ENCODE assay signal across 13 mouse cellular contexts in the genomic region with DNA sequence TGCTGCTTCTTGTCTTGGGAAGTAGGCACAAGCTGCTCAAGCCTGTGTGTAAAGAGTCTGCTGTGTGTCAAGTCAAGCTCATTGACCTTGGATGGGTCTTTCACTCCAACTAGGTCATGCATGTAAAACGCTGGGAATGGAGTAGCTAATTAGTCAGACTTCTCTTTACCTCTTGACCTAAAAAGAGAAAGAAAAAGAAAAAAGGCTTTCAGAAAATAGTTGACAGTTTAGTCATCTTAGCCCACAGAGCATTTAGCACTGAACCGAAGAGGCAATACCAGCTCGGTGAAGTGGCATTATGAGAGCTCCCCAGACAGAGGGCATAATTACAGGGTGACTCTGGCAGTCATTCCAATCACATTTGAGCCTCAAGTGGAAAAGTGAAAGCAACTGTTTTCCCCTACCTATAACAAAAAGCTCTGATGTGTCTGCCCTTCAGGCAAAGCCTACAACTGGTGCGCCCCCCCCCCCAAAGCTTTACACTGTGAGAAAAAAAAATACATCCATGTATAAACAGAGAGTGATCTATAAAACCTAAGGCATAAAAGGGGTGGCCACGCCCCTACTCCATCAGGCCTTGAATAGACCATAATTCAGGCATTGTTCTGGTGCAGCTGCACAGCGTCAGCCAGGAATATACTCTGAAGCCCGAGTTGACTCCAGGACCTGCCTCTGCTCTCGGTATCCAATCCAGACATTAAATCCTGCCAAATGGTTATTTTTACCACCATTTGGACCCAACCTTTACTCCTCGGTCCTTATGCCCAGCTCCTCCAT. TPM values are rescaled to one million over a fixed set of nuclear protein-coding genes. Genes with fewer than 3 reads are reported as not detected.
DNase-seq lines count a peak whose midpoint lies in the region; ATAC-seq and TF ChIP-seq lines count a peak whose summit lies in the region.
"Had no signal": no experiment of that assay in that cellular context is flagged by ENCODE, and none has a peak within 500 bp of the region (broad histone marks: within the 10 kb centered on the region; RNA-seq: fewer than 3 reads in every experiment).

No protein-coding gene starts in this region.

- intact Hi-C loops in heart, postnatal 10 days (cut with DNase I): no loop called here

- H3K9ac ChIP-seq in hindbrain, embryonic 11.5 days (ENCODE audit: low read depth, low read length): no peak overlapping the region
- no peak overlapping the region for H3K9ac ChIP-seq in hindbrain, embryonic 14.5 days
- H3K9ac ChIP-seq in embryonic facial prominence, embryonic 13.5 days: no peak overlapping the region
- no peak overlapping the region for H3K9ac ChIP-seq in intestine, embryonic 15.5 days
- no peak overlapping the region for H3K9ac ChIP-seq in kidney, embryonic 16.5 days (replicated peaks; ENCODE audit: low read length)
- H3K9ac ChIP-seq: heart, embryonic 15.5 days had no signal

- no peak for TF ChIP-seq CTCF in C2C12 (IDR thresholded peaks at IDR 0.05; ENCODE audit: control insufficient read depth, insufficient read depth, insufficient read length)

- peak; percentile 27 for DNase-seq in hindbrain, embryonic 11.5 days (ENCODE audit: low spot score)
- no peak for DNase-seq in hindbrain, embryonic 14.5 days (ENCODE audit: low spot score)
- DNase-seq in heart, postnatal 10 days: no peak
- no peak for DNase-seq in testis, postnatal 10 days (ENCODE audit: low spot score)
- DNase-seq: cerebellum, adult 18-20 months; kidney, postnatal 4 days; liver had no signal

- no peak overlapping the region for H3K27ac ChIP-seq in hindbrain, embryonic 11.5 days (ENCODE audit: low read depth, low read length)
- H3K27ac ChIP-seq in hindbrain, embryonic 14.5 days: no peak overlapping the region
- peak overlapping the region; percentile 23 for H3K27ac ChIP-seq in embryonic facial prominence, embryonic 13.5 days
- no peak overlapping the region for H3K27ac ChIP-seq in intestine, embryonic 15.5 days
- H3K27ac ChIP-seq in kidney, embryonic 16.5 days (ENCODE audit: low read length): no peak overlapping the region
- H3K27ac ChIP-seq: heart, embryonic 15.5 days had no signal

- peaks cover 46% of the 10 kb centered on the region for H3K79me3 ChIP-seq in C2C12 (ENCODE audit: low read depth)

- H3K36me3 ChIP-seq in hindbrain, embryonic 11.5 days (ENCODE audit: control insufficient read depth, insufficient read depth, low read length): no peaks in the 10 kb centered on the region
- H3K36me3 ChIP-seq in hindbrain, embryonic 14.5 days (replicated peaks; ENCODE audit: control insufficient read depth, insufficient read depth): no peaks in the 10 kb centered on the region
- peaks cover 35% of the 10 kb centered on the region for H3K36me3 ChIP-seq in C2C12 (ENCODE audit: control insufficient read depth, insufficient read depth)
- no peaks in the 10 kb centered on the region for H3K36me3 ChIP-seq in embryonic facial prominence, embryonic 13.5 days
- H3K36me3 ChIP-seq in intestine, embryonic 15.5 days: no peaks in the 10 kb centered on the region
- H3K36me3 ChIP-seq in kidney, embryonic 16.5 days (ENCODE audit: insufficient read depth, low read length): no peaks in the 10 kb centered on the region
- H3K36me3 ChIP-seq: heart, embryonic 15.5 days had no signal

- peaks cover 9% of the 10 kb centered on the region for H3K4me1 ChIP-seq in hindbrain, embryonic 11.5 days (replicated peaks; ENCODE audit: control insufficient read depth, insufficient read depth, low read length)
- H3K4me1 ChIP-seq in hindbrain, embryonic 14.5 days (replicated peaks; ENCODE audit: control insufficient read depth, insufficient read depth, low read length): peaks cover 20% of the 10 kb centered on the region
- H3K4me1 ChIP-seq in embryonic facial prominence, embryonic 13.5 days: peaks cover 30% of the 10 kb centered on the region
- peaks cover 15% of the 10 kb centered on the region for H3K4me1 ChIP-seq in intestine, embryonic 15.5 days (replicated peaks)
- H3K4me1 ChIP-seq in kidney, embryonic 16.5 days (ENCODE audit: insufficient read depth, low read length): peaks cover 13% of the 10 kb centered on the region

- no peak overlapping the region for H3K4me3 ChIP-seq in hindbrain, embryonic 11.5 days (ENCODE audit: low read depth, low read length)
- no peak overlapping the region for H3K4me3 ChIP-seq in hindbrain, embryonic 14.5 days (replicated peaks; ENCODE audit: low read length)
- peak overlapping the region; percentile 43 for H3K4me3 ChIP-seq in C2C12 (ENCODE audit: insufficient read depth, poor library complexity, severe bottlenecking)
- no peak overlapping the region for H3K4me3 ChIP-seq in embryonic facial prominence, embryonic 13.5 days
- H3K4me3 ChIP-seq in intestine, embryonic 15.5 days (replicated peaks): no peak overlapping the region
- H3K4me3 ChIP-seq in kidney, embryonic 16.5 days (ENCODE audit: low read length): no peak overlapping the region
- H3K4me3 ChIP-seq: heart, embryonic 15.5 days had no signal

- H3K27me3 ChIP-seq in hindbrain, embryonic 11.5 days (ENCODE audit: control insufficient read depth, insufficient read depth, low read length): peaks cover 21% of the 10 kb centered on the region
- no peaks in the 10 kb centered on the region for H3K27me3 ChIP-seq in hindbrain, embryonic 14.5 days (ENCODE audit: control insufficient read depth, insufficient read depth, low read length)
- no peaks in the 10 kb centered on the region for H3K27me3 ChIP-seq in C2C12 (ENCODE audit: control insufficient read depth, insufficient read depth, insufficient read length)
- no peaks in the 10 kb centered on the region for H3K27me3 ChIP-seq in embryonic facial prominence, embryonic 13.5 days
- H3K27me3 ChIP-seq in intestine, embryonic 15.5 days (replicated peaks): no peaks in the 10 kb centered on the region
- no peaks in the 10 kb centered on the region for H3K27me3 ChIP-seq in kidney, embryonic 16.5 days (ENCODE audit: insufficient read depth, low read length)
- H3K27me3 ChIP-seq: heart, embryonic 15.5 days had no signal

- no peak overlapping the region for H3K4me2 ChIP-seq in hindbrain, embryonic 11.5 days (replicated peaks; ENCODE audit: low read depth, low read length)
- H3K4me2 ChIP-seq in hindbrain, embryonic 14.5 days (replicated peaks): no peak overlapping the region
- no peak overlapping the region for H3K4me2 ChIP-seq in embryonic facial prominence, embryonic 13.5 days
- H3K4me2 ChIP-seq in intestine, embryonic 15.5 days (replicated peaks): no peak overlapping the region
- no peak overlapping the region for H3K4me2 ChIP-seq in kidney, embryonic 16.5 days (replicated peaks; ENCODE audit: low read depth, low read length)
- H3K4me2 ChIP-seq: heart, embryonic 15.5 days had no signal

- WGBS in hindbrain, embryonic 11.5 days: 45% methylated on average over 9 of the region's 9 CpGs
- 29% methylated on average over 9 of the region's 9 CpGs for WGBS in hindbrain, embryonic 14.5 days
- WGBS in embryonic facial prominence, embryonic 13.5 days: 46% methylated on average over 9 of the region's 9 CpGs
- WGBS in intestine, embryonic 15.5 days: 34% methylated on average over 9 of the region's 9 CpGs
- 45% methylated on average over 9 of the region's 9 CpGs for WGBS in kidney, embryonic 16.5 days

- H3K9me3 ChIP-seq in hindbrain, embryonic 11.5 days (ENCODE audit: control insufficient read depth, low read length): no peaks in the 10 kb centered on the region
- no peaks in the 10 kb centered on the region for H3K9me3 ChIP-seq in hindbrain, embryonic 14.5 days (ENCODE audit: control insufficient read depth, low read length)
- H3K9me3 ChIP-seq in embryonic facial prominence, embryonic 13.5 days: no peaks in the 10 kb centered on the region
- H3K9me3 ChIP-seq in intestine, embryonic 15.5 days: no peaks in the 10 kb centered on the region
- H3K9me3 ChIP-seq in kidney, embryonic 16.5 days (ENCODE audit: low read length): no peaks in the 10 kb centered on the region
- H3K9me3 ChIP-seq: heart, embryonic 15.5 days had no signal

- peaks cover 71% of the 10 kb centered on the region for H3K79me2 ChIP-seq in C2C12 (ENCODE audit: control insufficient read depth, insufficient read depth)

- ATAC-seq in hindbrain, embryonic 11.5 days (ENCODE audit: low FRiP score): peak; percentile 44
- ATAC-seq in hindbrain, embryonic 14.5 days (ENCODE audit: low FRiP score): no peak
- no peak for ATAC-seq in embryonic facial prominence, embryonic 13.5 days (ENCODE audit: insufficient number of reproducible peaks, insufficient read depth, low FRiP score, low TSS enrichment, low read depth)
- ATAC-seq in intestine, embryonic 15.5 days: peak; percentile 56
- ATAC-seq in kidney, embryonic 16.5 days (ENCODE audit: low FRiP score, low TSS enrichment): no peak
- ATAC-seq: activated CD4-positive, CD25-positive, alpha-beta regulatory T cell, adult 4 months had no signal

- H3ac ChIP-seq in C2C12 (ENCODE audit: control insufficient read depth, insufficient read length, low read depth): peak overlapping the region; percentile 73

TF ChIP-seq in C2C12, 6 proteins besides CTCF, POLR2A, EP300 and RAD21:
- TF ChIP-seq CEBPB (IDR thresholded peaks at IDR 0.05; ENCODE audit: low read depth) (no peak), FOSL1 (IDR thresholded peaks at IDR 0.05; ENCODE audit: insufficient read depth, low read length, poor library complexity, severe bottlenecking) (peak; percentile 62)

RNA-seq across cellular contexts. Expression of a gene that starts 3.5 kb away (rescaled TPM):
- 0.56 and 1.1 TPM in 2 replicates for polyA plus RNA-seq in hindbrain, embryonic 11.5 days (2014; fragmentation: Nextera tagmentation; extraction: Ambion mirVana)
- 1.5 and 2.2 TPM in 2 replicates for polyA plus RNA-seq in hindbrain, embryonic 14.5 days (2014; fragmentation: Nextera tagmentation; extraction: Ambion mirVana)
- polyA plus RNA-seq in C2C12 (2012; fragmentation: generic; extraction: Trizol): 44.8 TPM
- polyA plus RNA-seq in embryonic facial prominence, embryonic 13.5 days (2015; fragmentation: Nextera tagmentation; extraction: Ambion mirVana): 0.55 and 1.00 TPM in 2 replicates
- polyA plus RNA-seq in intestine, embryonic 15.5 days (2015; fragmentation: Nextera tagmentation; extraction: Ambion mirVana): 0.94 and 0.95 TPM in 2 replicates
- under 1 TPM; 0.50 to 0.57 TPM for total RNA-seq in heart, postnatal 10 days (2021)
- polyA plus RNA-seq in kidney, embryonic 16.5 days (2015; fragmentation: Nextera tagmentation; extraction: Ambion mirVana): 1.0 and 1.1 TPM in 2 replicates

RNA-seq across cellular contexts. Expression of a gene that starts 24.8 kb away (rescaled TPM):
- 26.9 and 29.5 TPM in 2 replicates for polyA plus RNA-seq in hindbrain, embryonic 11.5 days (2014; fragmentation: Nextera tagmentation; extraction: Ambion mirVana)
- 30.7 and 33.3 TPM in 2 replicates for polyA plus RNA-seq in hindbrain, embryonic 14.5 days (2014; fragmentation: Nextera tagmentation; extraction: Ambion mirVana)
- 42.9 TPM for polyA plus RNA-seq in C2C12 (2012; fragmentation: generic; extraction: Trizol)
- 33.1 and 35.0 TPM in 2 replicates for polyA plus RNA-seq in embryonic facial prominence, embryonic 13.5 days (2015; fragmentation: Nextera tagmentation; extraction: Ambion mirVana)
- polyA plus RNA-seq in intestine, embryonic 15.5 days (2015; fragmentation: Nextera tagmentation; extraction: Ambion mirVana): 19.1 and 19.5 TPM in 2 replicates
- 10 to 100 TPM; 74.6 to 83.6 TPM for total RNA-seq in heart, postnatal 10 days (2021)
- 27.9 and 29.4 TPM in 2 replicates for polyA plus RNA-seq in kidney, embryonic 16.5 days (2015; fragmentation: Nextera tagmentation; extraction: Ambion mirVana)

Comparison
In these comparisons a context has a peak if more than half of its experiments do, and no peak if none do; other contexts are left out.
1. ATAC-seq: peak in hindbrain, embryonic 11.5 days (single experiment) and intestine, embryonic 15.5 days (single experiment); none in hindbrain, embryonic 14.5 days (single experiment), embryonic facial prominence, embryonic 13.5 days (single experiment) and kidney, embryonic 16.5 days (single experiment).
2. RNA of a gene that starts 3.5 kb away (polyA plus RNA-seq): 44.8 TPM in C2C12 (single experiment); 1.5 to 2.2 TPM in hindbrain, embryonic 14.5 days, 0.56 to 1.1 TPM in hindbrain, embryonic 11.5 days, 1.0 to 1.1 TPM in kidney, embryonic 16.5 days, 0.55 to 1.00 TPM in embryonic facial prominence, embryonic 13.5 days and 0.94 to 0.95 TPM in intestine, embryonic 15.5 days; every median in the first group is over 10 times any median in the second.